Mouse (Mus musculus) embryo, embryonic 10 days (tissue): ENCODE measurements at regions not wholly inside any gene's neighbourhood (a gene's known extent, or its start where the extent isn't known, plus 50 kb on each side); places are given as distances from the start of the nearest gene placed in this dataset.

Experiments used
- DNase-seq: peaks from one replicate; pipeline ENCODE4 v3.0.0-alpha.2; 2015; ENCODE audit warnings: low spot score

GRCm38 (mm10) chr13:51227836-51228235, 57.0 kb downstream of the Nxnl2 start:
- DNase-seq = no peak

- DNase-seq = peak; percentile 65
Measured at GRCm38 (mm10) chr13:51228862-51229770, 58.3 kb downstream of the Nxnl2 start.

- no peak for DNase-seq
Measured at GRCm38 (mm10) chr13:51229862-51230261, 59.0 kb downstream of the Nxnl2 start.

GRCm38 (mm10) chr13:51231586-51231985, 60.8 kb downstream of the Nxnl2 start:
- no peak for DNase-seq

GRCm38 (mm10) chr13:51247378-51247777, 76.6 kb downstream of the Nxnl2 start:
- DNase-seq = no peak

- no peak for DNase-seq
Measured at GRCm38 (mm10) chr13:51253371-51253770, 82.5 kb downstream of the Nxnl2 start.

- no peak for DNase-seq
Measured at GRCm38 (mm10) chr13:51255688-51256087, 84.9 kb downstream of the Nxnl2 start.

- peak; percentile 88 for DNase-seq
Measured at GRCm38 (mm10) chr13:51258752-51259721, 88.2 kb downstream of the Nxnl2 start.

- peak; percentile 23 for DNase-seq
Measured at GRCm38 (mm10) chr13:51261619-51262018, 90.8 kb downstream of the Nxnl2 start.

- DNase-seq = no peak
Measured at GRCm38 (mm10) chr13:51272786-51273185, 102.0 kb downstream of the Nxnl2 start.

- DNase-seq = no peak
Measured at GRCm38 (mm10) chr13:51274639-51275038, 103.8 kb downstream of the Nxnl2 start.

GRCm38 (mm10) chr13:51276601-51277000, 105.8 kb downstream of the Nxnl2 start:
- DNase-seq = no peak

- no peak for DNase-seq
Measured at GRCm38 (mm10) chr13:51277515-51277914, 106.7 kb downstream of the Nxnl2 start.

- DNase-seq = peak; percentile 75
Measured at GRCm38 (mm10) chr13:51279642-51280387, 109.0 kb downstream of the Nxnl2 start.

- no peak for DNase-seq
Measured at GRCm38 (mm10) chr13:51280388-51280753, 109.5 kb downstream of the Nxnl2 start.

- DNase-seq = no peak
Measured at GRCm38 (mm10) chr13:51284679-51285078, 113.9 kb downstream of the Nxnl2 start.

- DNase-seq = no peak
Measured at GRCm38 (mm10) chr13:51289442-51289841, 118.6 kb downstream of the Nxnl2 start.

- no peak for DNase-seq
Measured at GRCm38 (mm10) chr13:51290021-51290424, 118.4 kb upstream of the S1pr3 start.

GRCm38 (mm10) chr13:51290926-51291325, 117.5 kb upstream of the S1pr3 start:
- DNase-seq = no peak

GRCm38 (mm10) chr13:51293047-51293446, 115.4 kb upstream of the S1pr3 start:
- no peak for DNase-seq

- no peak for DNase-seq
Measured at GRCm38 (mm10) chr13:51295872-51296271, 112.6 kb upstream of the S1pr3 start.
